Mouse (Mus musculus) heart, postnatal 0 days (tissue): ENCODE data around the gene Tmem204. TPM values are rescaled to one million over a fixed set of nuclear protein-coding genes. Genes with fewer than 3 reads are reported as not detected.
"Not testable (repeated sequence)": the region's sequence is repeated elsewhere in the genome, so short reads cannot be mapped to it uniquely, and the experiment has no call there.

Experiments
- ATAC-seq: fragments of 200-750 bp; cut with Nextera tagmentation; 2 replicates; pipeline ENCODE4 v1.8.0; 2017; ENCODE audit warnings: low read depth, moderate number of reproducible peaks, moderate library complexity; ENCODE audit not compliant: insufficient read depth
- DNase-seq: peaks from one replicate; pipeline ENCODE4 v3.0.0-alpha.2; 2016; ENCODE audit warnings: low spot score
- H3K27ac ChIP-seq: fragments of 300-500 bp; sonication (generic); 2 replicates; pipeline ENCODE4 v1.5.1; 2014; ENCODE audit warnings: low read depth, mild to moderate bottlenecking
- H3K27me3 ChIP-seq: fragments of 300-500 bp; sonication (generic); 2 replicates; pipeline ENCODE4 v1.6.1; 2014; ENCODE audit warnings: low read length, mixed read lengths; ENCODE audit not compliant: control insufficient read depth, insufficient read depth
- H3K36me3 ChIP-seq: fragments of 300-500 bp; sonication (generic); replicated peaks from 2 replicates; pipeline ENCODE4 v1.6.1; 2014; ENCODE audit warnings: low read length, mixed read lengths; ENCODE audit not compliant: control insufficient read depth, insufficient read depth
- H3K4me1 ChIP-seq: fragments of 300-500 bp; sonication (generic); 2 replicates; pipeline ENCODE4 v1.6.1; 2014; ENCODE audit warnings: antibody characterized with exemption; ENCODE audit not compliant: control insufficient read depth, insufficient read depth
- H3K4me2 ChIP-seq: fragments of 300-500 bp; sonication (generic); 2 replicates; pipeline ENCODE4 v1.6.1; 2014; ENCODE audit warnings: low read depth, mild to moderate bottlenecking, low read length, moderate library complexity
- H3K4me3 ChIP-seq: fragments of 300-500 bp; sonication (generic); 2 replicates; pipeline ENCODE4 v1.5.1; 2014; ENCODE audit warnings: low read depth, low read length
- H3K9ac ChIP-seq: fragments of 300-500 bp; sonication (generic); replicated peaks from 2 replicates; pipeline ENCODE4 v1.6.1; 2014; ENCODE audit warnings: low read depth, low read length, mixed read lengths
- H3K9me3 ChIP-seq: fragments of 300-500 bp; sonication (generic); replicated peaks from 2 replicates; pipeline ENCODE4 v1.6.1; 2016; ENCODE audit warnings: low read length; ENCODE audit not compliant: control insufficient read depth
- CTCF ChIP-seq: IDR thresholded peaks from 2 replicates; pipeline ENCODE4 v1.5.1; 2016; ENCODE audit warnings: antibody characterized with exemption, control low read depth, low read depth
- EP300 ChIP-seq: IDR thresholded peaks from 2 replicates; pipeline ENCODE4 v1.6.1; 2016; ENCODE audit warnings: antibody characterized with exemption, low read depth
- whole genome bisulfite sequencing: fragments of 180-500 bp; shearing (Covaris S2); extraction: QIAGEN DNeasy Blood & Tissue Kit; methylation state at CpG from one replicate; pipeline ENCODE4 v1.1.7; 2014; 5-methylcytosine and 5-hydroxymethylcytosine counted together
- polyA plus RNA-seq: library from polyadenylated mRNA; unstranded; fragments of >200 nt; fragmentation: Nextera tagmentation; extraction: Ambion mirVana; gene quantifications from 2 replicates; pipeline ENCODE4 v1.2.1, GENCODE M21; 2015
- total RNA-seq: library from RNA; depleted of rRNA; stranded (reverse); fragments of >200 nt; gene quantifications from 2 replicates; pipeline ENCODE4 v1.2.3, GENCODE M21; 2014; ENCODE audit warnings: low replicate concordance; rRNA removed

Tmem204 gene
- 53.8 and 56.4 TPM in 2 replicates for total RNA-seq
- 27.2 and 27.9 TPM in 2 replicates for polyA plus RNA-seq

DNA sequence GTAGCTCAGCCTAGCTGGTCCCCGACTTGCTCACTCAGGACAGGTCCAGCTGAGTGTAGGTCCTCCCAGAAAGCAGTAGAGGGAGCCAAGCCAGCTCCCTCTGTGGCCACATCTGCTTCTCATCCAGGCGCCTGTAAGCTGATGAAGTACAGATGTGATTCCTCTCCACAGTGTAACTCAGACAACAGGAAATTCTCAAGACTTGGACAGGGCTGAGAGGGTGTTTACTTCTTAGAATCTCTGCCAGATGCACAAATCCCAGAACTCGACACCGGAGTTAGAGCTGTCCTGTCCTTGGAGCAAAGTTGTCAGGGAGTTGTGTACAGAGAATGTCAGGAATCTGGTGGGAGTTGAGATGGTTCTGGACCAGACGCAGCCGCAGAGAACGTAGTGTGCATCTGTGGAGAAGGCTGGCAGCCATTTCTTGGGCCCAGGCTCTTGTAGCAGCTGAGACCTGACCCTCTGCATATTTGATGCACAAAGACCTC is at the start of gene Tmem204:
Gene Tmem204 (minus strand): TSS at position 148 of the 488 bp plus-strand sequence.
- 3% methylated on average over 7 of the region's 7 CpGs for WGBS
- H3K9ac ChIP-seq = no peak within 1 kb of the TSS; the same call in 1 of the 2 replicates
- H3K9me3 ChIP-seq = no peaks in the 10 kb centered on the region
- DNase-seq (peak; percentile 91), ATAC-seq (peak; percentile 77)
- no peaks in the 10 kb centered on the region; the same call in 1 of the 2 replicates for H3K36me3 ChIP-seq
- peaks cover 32% of the 10 kb centered on the region; the same call in 1 of the 2 replicates for H3K4me1 ChIP-seq
- 0 out of 2 replicates have a peak, but pooled peaks have one; percentile 55 for TF ChIP-seq EP300
- peak; percentile 61 for TF ChIP-seq CTCF
- no peaks in the 10 kb centered on the region for H3K27me3 ChIP-seq
- H3K27ac ChIP-seq = peak within 1 kb of the TSS; percentile 85
- H3K4me2 ChIP-seq = 0 out of 2 replicates have a peak within 1 kb of the TSS, but pooled peaks have one; percentile 33
- no peak within 1 kb of the TSS for H3K4me3 ChIP-seq

DNA sequence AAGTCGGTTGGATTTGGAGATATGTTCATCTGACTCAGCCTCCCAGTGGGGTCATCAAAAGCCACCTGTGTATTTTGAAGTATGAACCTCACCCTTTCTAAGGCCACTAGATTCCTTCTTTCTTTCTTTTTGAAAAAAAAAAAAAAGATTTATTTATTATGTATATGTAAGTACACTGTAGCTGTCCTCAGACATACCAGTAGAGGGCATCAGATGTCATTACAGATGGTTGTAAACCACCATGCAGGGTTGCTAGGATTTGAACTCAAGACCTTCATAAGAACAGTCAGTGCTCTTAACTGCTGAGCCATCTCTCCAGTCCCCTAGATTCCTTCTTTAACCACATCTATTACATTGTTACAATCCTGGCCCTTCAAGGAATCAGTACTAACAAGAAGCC is 46.7 kb upstream of the Tmem204 start:
- Histone ChIP-seq H3K36me3 (no peaks in the 10 kb centered on the region), H3K9me3 (no peaks in the 10 kb centered on the region), H3K4me1 (peaks cover 6% of the 10 kb centered on the region), H3K4me3 (no peak overlapping the region), H3K4me2 (no peak overlapping the region), H3K27ac (no peak overlapping the region), H3K27me3 (no peaks in the 10 kb centered on the region), H3K9ac (no peak overlapping the region)
- TF ChIP-seq EP300 (no peak), CTCF (no peak)
- WGBS = 77% methylated on average over 1 of the region's 1 CpGs
- DNase-seq (no peak), ATAC-seq (no peak)

DNA sequence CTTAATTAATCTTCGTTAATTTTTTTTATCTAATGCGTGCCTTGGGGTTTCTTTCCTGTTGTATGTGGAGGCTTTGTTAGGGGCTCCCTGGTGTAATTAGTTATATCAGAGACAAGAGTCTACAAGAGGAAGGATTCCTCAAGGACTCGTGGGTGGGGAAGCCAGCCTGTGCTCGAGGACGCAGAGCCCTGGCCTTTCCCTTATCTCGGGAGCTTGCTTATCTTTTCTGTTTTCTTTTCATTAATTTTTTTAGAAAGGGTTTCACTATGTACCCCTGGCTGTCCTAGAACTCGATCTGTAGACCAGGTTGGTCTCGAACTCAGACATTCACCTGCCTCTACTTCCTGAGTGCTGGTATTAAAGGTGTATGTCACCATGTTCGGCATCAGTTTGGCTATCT is 44.3 kb upstream of the Tmem204 start:
- no peak for DNase-seq
- H3K4me3 ChIP-seq = no peak overlapping the region
- no peaks in the 10 kb centered on the region for H3K9me3 ChIP-seq
- H3K4me1 ChIP-seq = no peaks in the 10 kb centered on the region
- H3K27me3 ChIP-seq = no peaks in the 10 kb centered on the region
- no peak overlapping the region for H3K4me2 ChIP-seq
- no peak overlapping the region for H3K27ac ChIP-seq
- TF ChIP-seq EP300 (no peak), CTCF (no peak)
- no peak for ATAC-seq
- no peak overlapping the region for H3K9ac ChIP-seq
- H3K36me3 ChIP-seq = no peaks in the 10 kb centered on the region
- 41% methylated on average over 9 of the region's 9 CpGs for WGBS

DNA sequence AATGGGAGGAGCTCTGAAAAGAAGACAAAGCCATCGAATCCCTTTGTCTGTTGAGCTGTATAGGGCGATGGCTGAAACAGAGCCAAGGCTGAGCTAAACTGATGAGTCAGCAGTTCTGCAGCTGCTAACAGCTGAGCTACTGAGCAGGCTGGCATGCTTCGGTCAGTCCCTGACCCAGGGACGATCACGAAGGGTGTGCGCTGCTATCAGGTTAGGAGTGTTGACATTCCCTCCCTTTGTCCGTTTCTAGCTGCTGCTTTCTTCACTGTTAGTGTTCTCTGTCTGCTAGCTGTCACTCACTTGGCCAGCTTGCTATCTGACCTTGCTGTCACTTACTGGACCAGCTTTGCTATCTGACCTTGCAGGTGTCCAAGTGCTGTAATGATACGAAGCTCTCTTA is 43.7 kb upstream of the Tmem204 start:
- Histone ChIP-seq H3K4me2 (peak overlapping the region; percentile 21; the same call in 1 of the 2 replicates), H3K4me1 (no peaks in the 10 kb centered on the region), H3K27me3 (no peaks in the 10 kb centered on the region), H3K9ac (no peak overlapping the region), H3K36me3 (no peaks in the 10 kb centered on the region), H3K4me3 (no peak overlapping the region), H3K9me3 (no peaks in the 10 kb centered on the region), H3K27ac (no peak overlapping the region)
- DNase-seq (peak; percentile 25), ATAC-seq (peak; percentile 76; the same call in 1 of the 2 replicates)
- 11% methylated on average over 8 of the region's 8 CpGs for WGBS
- TF ChIP-seq EP300 (no peak), CTCF (no peak)

DNA sequence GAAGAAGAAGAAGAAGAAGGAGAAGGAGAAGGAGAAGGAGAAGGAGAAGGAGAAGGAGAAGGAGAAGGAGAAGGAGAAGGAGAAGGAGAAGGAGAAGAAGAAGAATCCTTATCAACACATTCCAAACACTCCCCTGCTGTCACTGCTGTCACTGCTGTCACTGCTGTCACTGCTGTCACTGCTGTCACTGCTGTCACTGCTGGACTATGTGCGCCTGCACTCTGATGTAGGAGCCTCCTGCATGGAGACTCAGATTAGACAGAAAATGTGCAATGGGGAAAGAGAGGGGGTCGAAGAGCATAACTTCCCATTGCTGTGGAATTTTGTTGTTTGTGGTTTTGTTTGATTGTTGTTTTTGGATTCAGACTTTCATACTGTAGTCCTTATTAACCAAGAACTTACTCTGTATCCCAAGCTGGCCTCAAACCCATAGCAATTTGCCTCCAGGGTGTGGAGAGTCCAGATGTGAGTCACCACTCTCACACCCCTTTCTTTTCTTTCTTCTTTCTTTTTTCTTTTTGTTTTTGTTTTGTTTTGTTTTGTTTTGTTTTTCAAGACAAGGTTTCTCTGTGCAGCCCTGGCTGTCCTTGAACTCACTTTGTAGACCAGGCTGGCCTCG is 42.2 kb upstream of the Tmem204 start:
- not testable (repeated sequence) for DNase-seq, H3K9me3 ChIP-seq, H3K4me2 ChIP-seq, H3K4me3 ChIP-seq, ATAC-seq, H3K27ac ChIP-seq, H3K4me1 ChIP-seq, H3K36me3 ChIP-seq, H3K9ac ChIP-seq, H3K27me3 ChIP-seq
- 57% methylated on average over 3 of the region's 3 CpGs for WGBS
